Mouse (Mus musculus) stomach, embryonic 15.5 days (tissue): ENCODE measurements around the gene Cideb. TPM values are rescaled to one million over a fixed set of nuclear protein-coding genes. Genes with fewer than 3 reads are reported as not detected.
A peak's percentile ranks its signal among the peaks of the same experiment; 100 is the strongest.

ENCODE experiments used
- ATAC-seq: fragments of 200-750 bp; cut with Nextera tagmentation; 2 replicates; pipeline ENCODE4 v1.8.0; 2017; ENCODE audit warnings: low read depth, moderate number of reproducible peaks, moderate TSS enrichment; ENCODE audit not compliant: insufficient read depth, low FRiP score
- H3K27ac ChIP-seq: fragments of 300-500 bp; sonication (generic); 2 replicates; pipeline ENCODE4 v1.5.1; 2015; ENCODE audit warnings: mild to moderate bottlenecking, inconsistent platforms
- H3K27me3 ChIP-seq: fragments of 300-500 bp; sonication (generic); replicated peaks from 2 replicates; pipeline ENCODE4 v1.6.1; 2015; ENCODE audit warnings: inconsistent platforms
- H3K36me3 ChIP-seq: fragments of 300-500 bp; sonication (generic); 2 replicates; pipeline ENCODE4 v1.6.1; 2015; ENCODE audit warnings: inconsistent platforms
- H3K4me1 ChIP-seq: fragments of 300-500 bp; sonication (generic); 2 replicates; pipeline ENCODE4 v1.6.1; 2015; ENCODE audit warnings: inconsistent platforms
- H3K4me2 ChIP-seq: fragments of 300-500 bp; sonication (generic); 2 replicates; pipeline ENCODE4 v1.6.1; 2015; ENCODE audit warnings: mild to moderate bottlenecking, inconsistent platforms
- H3K4me3 ChIP-seq: fragments of 300-500 bp; sonication (generic); replicated peaks from 2 replicates; pipeline ENCODE4 v1.5.1; 2015; ENCODE audit warnings: inconsistent platforms
- H3K9ac ChIP-seq: fragments of 300-500 bp; sonication (generic); 2 replicates; pipeline ENCODE4 v1.6.1; 2015; ENCODE audit warnings: inconsistent platforms
- H3K9me3 ChIP-seq: fragments of 300-500 bp; sonication (generic); 2 replicates; pipeline ENCODE4 v1.6.1; 2016; ENCODE audit warnings: inconsistent platforms
- WGBS: fragments of 180-500 bp; shearing (Covaris S2); methylation state at CpG from one replicate; pipeline ENCODE4 v1.1.7; 2015; 5-methylcytosine and 5-hydroxymethylcytosine counted together
- polyA plus RNA-seq: library from polyadenylated mRNA; unstranded; fragments of >200 nt; fragmentation: Nextera tagmentation; extraction: Ambion mirVana; gene quantifications from 2 replicates; pipeline ENCODE4 v1.2.1, GENCODE M21; 2015

The Cideb gene
- polyA plus RNA-seq: 11.8 and 12.9 TPM in 2 replicates

DNA sequence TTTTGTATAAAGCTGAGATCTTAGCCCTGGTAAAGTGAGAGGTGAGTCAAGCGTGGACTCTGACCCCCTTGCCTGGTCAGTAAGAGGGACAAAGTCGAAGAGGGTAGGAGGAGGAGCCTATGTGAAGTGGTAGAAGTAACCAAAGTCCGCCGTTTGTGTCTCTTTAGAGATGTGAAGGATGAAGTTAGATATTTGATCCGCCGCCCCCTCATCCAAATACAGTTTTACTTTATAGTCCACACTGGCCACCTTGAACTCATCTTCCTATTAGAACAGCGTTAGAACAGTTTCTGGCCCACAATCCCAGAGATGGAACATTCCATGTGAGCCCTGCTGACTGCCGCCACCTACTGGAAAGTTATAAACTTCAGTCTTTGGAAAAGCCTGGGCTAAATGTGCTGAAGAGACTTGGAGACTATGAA lies at the start of gene Cideb:
TSS of gene Cideb (minus strand) at position 96 of the 422 bp plus-strand sequence.
- no peak within 1 kb of the TSS for H3K9ac ChIP-seq
- H3K4me3 ChIP-seq: no peak within 1 kb of the TSS
- peak within 1 kb of the TSS; percentile 27 for H3K4me2 ChIP-seq
- H3K9me3 ChIP-seq: no peaks in the 10 kb centered on the region
- WGBS: 18% methylated on average over 8 of the region's 8 CpGs
- H3K4me1 ChIP-seq: peaks cover 15% of the 10 kb centered on the region
- peak; percentile 15; the same call in 1 of the 2 replicates for ATAC-seq
- peaks cover 23% of the 10 kb centered on the region for H3K36me3 ChIP-seq
- H3K27ac ChIP-seq: peak within 1 kb of the TSS; percentile 36; the same call in 1 of the 2 replicates
- H3K27me3 ChIP-seq: peaks cover 14% of the 10 kb centered on the region

GRCm38 (mm10) chr14:55795380-55796163 lies 37.3 kb upstream of the Cideb start:
- no peaks in the 10 kb centered on the region for H3K9me3 ChIP-seq
- WGBS: 66% methylated on average over 15 of the region's 15 CpGs
- 0 out of 2 replicates have a peak, but pooled peaks cover 2% of the 10 kb centered on the region for H3K4me1 ChIP-seq
- no peaks in the 10 kb centered on the region for H3K36me3 ChIP-seq
- H3K4me3 ChIP-seq: no peak overlapping the region
- no peaks in the 10 kb centered on the region for H3K27me3 ChIP-seq
- peak overlapping the region; percentile 75 for H3K27ac ChIP-seq
- no peak overlapping the region for H3K4me2 ChIP-seq
- H3K9ac ChIP-seq: no peak overlapping the region
- peak; percentile 90 for ATAC-seq

DNA sequence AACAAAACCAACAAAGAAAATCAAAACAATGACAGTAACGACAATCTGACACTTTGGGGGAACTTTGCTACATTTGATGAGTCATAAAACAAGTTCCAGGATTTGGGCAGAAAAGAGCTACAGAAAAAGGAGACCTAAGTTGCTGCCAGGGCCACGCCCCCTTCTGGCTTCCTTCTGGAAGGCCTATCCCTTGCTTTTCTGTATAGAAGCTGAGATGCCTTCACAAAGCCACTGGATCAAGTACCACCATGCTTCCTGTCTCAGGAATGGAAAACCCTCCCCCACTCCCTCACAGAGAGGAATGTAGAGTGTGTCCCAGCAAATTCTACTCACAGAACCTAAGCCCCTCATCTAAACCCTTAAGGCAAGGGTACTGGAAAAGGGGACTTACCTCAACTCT lies 35.7 kb upstream of the Cideb start:
- Histone ChIP-seq H3K9ac (no peak overlapping the region), H3K4me3 (no peak overlapping the region), H3K36me3 (no peaks in the 10 kb centered on the region), H3K4me1 (0 out of 2 replicates have a peak, but pooled peaks cover 3% of the 10 kb centered on the region), H3K4me2 (no peak overlapping the region), H3K9me3 (no peaks in the 10 kb centered on the region), H3K27ac (no peak overlapping the region), H3K27me3 (no peaks in the 10 kb centered on the region)
- no peak for ATAC-seq
- WGBS: 65% methylated on average over 2 of the region's 2 CpGs

- WGBS: 59% methylated on average over 2 of the region's 2 CpGs
- Histone ChIP-seq H3K9ac (no peak overlapping the region), H3K4me3 (no peak overlapping the region), H3K27me3 (no peaks in the 10 kb centered on the region), H3K36me3 (no peaks in the 10 kb centered on the region), H3K27ac (no peak overlapping the region), H3K4me1 (0 out of 2 replicates have a peak, but pooled peaks cover 7% of the 10 kb centered on the region), H3K9me3 (no peaks in the 10 kb centered on the region), H3K4me2 (no peak overlapping the region)
- no peak for ATAC-seq
Measured at GRCm38 (mm10) chr14:55793461-55793860, 35.2 kb upstream of the Cideb start.

- H3K4me2 ChIP-seq: peak within 1 kb of the TSS; percentile 94
- no peaks in the 10 kb centered on the region for H3K36me3 ChIP-seq
- peaks cover 22% of the 10 kb centered on the region for H3K4me1 ChIP-seq
- 3% methylated on average over 40 of the region's 40 CpGs for WGBS
- ATAC-seq: no peak; the same call in 1 of the 2 replicates
- H3K9ac ChIP-seq: peak within 1 kb of the TSS; percentile 45
- H3K4me3 ChIP-seq: peak within 1 kb of the TSS; percentile 50
- no peak within 1 kb of the TSS for H3K27ac ChIP-seq
- H3K9me3 ChIP-seq: no peaks in the 10 kb centered on the region
- H3K27me3 ChIP-seq: peaks cover 15% of the 10 kb centered on the region; the same call in 1 of the 2 replicates
Measured at GRCm38 (mm10) chr14:55788256-55789050, 30.2 kb upstream of the Cideb start, which contains the start of gene Ripk3. Ripk3 (minus strand) TSS chr14:55788865.

DNA sequence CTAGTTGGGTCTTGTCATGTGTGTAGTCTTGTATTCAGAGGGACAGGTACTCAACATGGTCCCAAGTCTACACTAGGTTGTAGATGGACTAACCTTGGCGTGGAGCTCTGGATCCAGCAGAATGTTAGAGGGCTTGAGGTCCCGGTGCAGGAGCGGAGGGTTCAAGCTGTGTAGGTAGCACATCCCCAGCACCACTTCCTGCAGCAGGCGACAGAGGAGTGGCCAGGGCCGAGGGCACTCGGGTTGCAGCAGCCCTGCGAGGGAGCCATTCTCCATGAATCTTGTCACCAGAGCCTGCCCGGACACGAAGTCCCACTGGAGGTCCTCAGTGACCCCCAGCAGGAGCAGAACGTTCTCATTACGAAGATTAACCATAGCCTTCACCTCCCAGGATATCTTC lies 29.5 kb upstream of the Cideb start:
- H3K9me3 ChIP-seq: no peaks in the 10 kb centered on the region
- no peak for ATAC-seq
- H3K4me2 ChIP-seq: peak overlapping the region; percentile 94
- no peak overlapping the region for H3K9ac ChIP-seq
- 41% methylated on average over 11 of the region's 11 CpGs for WGBS
- H3K36me3 ChIP-seq: no peaks in the 10 kb centered on the region
- H3K4me3 ChIP-seq: peak overlapping the region; percentile 50
- H3K27me3 ChIP-seq: peaks cover 15% of the 10 kb centered on the region; the same call in 1 of the 2 replicates
- peaks cover 25% of the 10 kb centered on the region for H3K4me1 ChIP-seq
- no peak overlapping the region for H3K27ac ChIP-seq

GRCm38 (mm10) chr14:55785195-55785594 lies 26.9 kb upstream of the Cideb start:
- WGBS: 39% methylated on average over 6 of the region's 6 CpGs

GRCm38 (mm10) chr14:55783958-55784235 lies 25.6 kb upstream of the Cideb start, which contains the start of gene Adcy4:
Adcy4 (minus strand) TSS chr14:55784095.
- H3K9me3 ChIP-seq: no peaks in the 10 kb centered on the region
- H3K36me3 ChIP-seq: no peaks in the 10 kb centered on the region
- H3K4me1 ChIP-seq: peaks cover 22% of the 10 kb centered on the region
- H3K4me3 ChIP-seq: peak within 1 kb of the TSS; percentile 40
- WGBS: 11% methylated on average over 13 of the region's 13 CpGs
- H3K9ac ChIP-seq: 0 out of 2 replicates have a peak within 1 kb of the TSS, but pooled peaks have one; percentile 20
- H3K27me3 ChIP-seq: peaks cover 15% of the 10 kb centered on the region; the same call in 1 of the 2 replicates
- peak within 1 kb of the TSS; percentile 23; the same call in 1 of the 2 replicates for H3K27ac ChIP-seq
- peak within 1 kb of the TSS; percentile 71 for H3K4me2 ChIP-seq
- no peak for ATAC-seq

More at GRCm38 (mm10) chr14:55785195-55785594, 26.9 kb upstream of the Cideb start:
- no peak overlapping the region for H3K27ac ChIP-seq
- H3K4me2 ChIP-seq: no peak overlapping the region
- ATAC-seq: no peak
- H3K36me3 ChIP-seq: no peaks in the 10 kb centered on the region
- no peaks in the 10 kb centered on the region for H3K9me3 ChIP-seq
- H3K27me3 ChIP-seq: peaks cover 15% of the 10 kb centered on the region; the same call in 1 of the 2 replicates
- no peak overlapping the region for H3K4me3 ChIP-seq
- no peak overlapping the region for H3K9ac ChIP-seq
- peaks cover 23% of the 10 kb centered on the region for H3K4me1 ChIP-seq

DNA sequence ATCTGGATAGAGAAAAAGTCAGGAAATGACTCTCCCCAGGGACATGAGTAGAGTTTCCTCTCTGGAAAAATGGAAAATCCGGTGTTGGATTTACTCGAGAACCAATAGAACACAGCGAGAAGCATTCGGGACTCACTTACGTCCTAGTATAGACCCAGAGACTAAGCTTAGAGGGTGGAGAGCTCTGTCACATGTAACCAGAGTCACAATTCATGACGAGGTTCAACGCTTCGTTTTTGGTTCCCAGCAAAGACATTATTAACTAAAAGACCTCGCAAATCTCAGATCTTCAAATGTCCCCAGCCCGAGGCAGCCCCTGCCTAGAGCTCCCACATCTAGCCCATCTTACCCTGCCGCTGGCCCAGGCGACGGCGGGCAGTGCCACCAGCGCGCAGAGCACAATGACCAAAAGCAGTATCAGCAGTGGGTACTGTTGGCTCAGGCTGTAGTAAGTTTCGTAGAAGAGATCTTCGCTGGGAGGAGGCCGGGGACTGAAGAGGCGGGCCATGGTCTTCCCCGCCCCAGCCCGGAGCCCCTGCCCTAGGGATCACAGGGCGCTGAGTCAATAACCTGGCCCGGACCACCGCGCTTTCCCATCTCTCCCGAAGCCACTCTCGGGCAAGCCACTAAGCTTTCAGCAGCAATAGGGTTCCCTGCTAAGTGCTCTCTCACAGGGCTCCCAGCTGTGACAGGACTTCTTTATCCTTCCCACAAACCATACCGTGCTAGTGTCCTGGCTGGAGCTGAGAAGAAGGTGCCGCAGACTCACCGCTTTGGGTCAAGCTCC lies 25.1 kb upstream of the Cideb start:
- Histone ChIP-seq H3K4me2 (peak overlapping the region; percentile 71), H3K27ac (peak overlapping the region; percentile 23; the same call in 1 of the 2 replicates), H3K9ac (0 out of 2 replicates have a peak overlapping the region, but pooled peaks have one; percentile 20), H3K36me3 (no peaks in the 10 kb centered on the region), H3K4me1 (peaks cover 18% of the 10 kb centered on the region), H3K4me3 (peak overlapping the region; percentile 40), H3K27me3 (peaks cover 15% of the 10 kb centered on the region; the same call in 1 of the 2 replicates), H3K9me3 (no peaks in the 10 kb centered on the region)
- peak; percentile 46; the same call in 1 of the 2 replicates for ATAC-seq
- WGBS: 4% methylated on average over 31 of the region's 31 CpGs

GRCm38 (mm10) chr14:55782361-55782960 lies 24.2 kb upstream of the Cideb start:
- peaks cover 9% of the 10 kb centered on the region; the same call in 1 of the 2 replicates for H3K4me1 ChIP-seq
- H3K27me3 ChIP-seq: peaks cover 6% of the 10 kb centered on the region; the same call in 1 of the 2 replicates
- peak overlapping the region; percentile 71 for H3K4me2 ChIP-seq
- WGBS: 61% methylated on average over 9 of the region's 9 CpGs
- H3K4me3 ChIP-seq: peak overlapping the region; percentile 40
- no peaks in the 10 kb centered on the region for H3K36me3 ChIP-seq
- no peak overlapping the region for H3K9ac ChIP-seq
- ATAC-seq: no peak
- no peaks in the 10 kb centered on the region for H3K9me3 ChIP-seq
- H3K27ac ChIP-seq: peak overlapping the region; percentile 23; the same call in 1 of the 2 replicates
